Mouse (Mus musculus) neural tube, embryonic 13.5 days (tissue): Measurements from ENCODE around the gene Itgam. TPM values are rescaled to one million over a fixed set of nuclear protein-coding genes. Genes with fewer than 3 reads are reported as not detected.
"Not testable (repeated sequence)": the region's sequence is repeated elsewhere in the genome, so short reads cannot be mapped to it uniquely, and the experiment has no call there.

ENCODE experiments used
- ATAC-seq: fragments of 200-750 bp; cut with Nextera tagmentation; 2 replicates; pipeline ENCODE4 v1.8.0; 2017; ENCODE audit warnings: low read depth, mild to moderate bottlenecking, moderate TSS enrichment, moderate library complexity
- H3K27ac ChIP-seq: fragments of 300-500 bp; sonication (generic); replicated peaks from 2 replicates; pipeline ENCODE4 v1.5.1; 2015; ENCODE audit warnings: moderate library complexity, mild to moderate bottlenecking, inconsistent platforms
- H3K27me3 ChIP-seq: fragments of 300-500 bp; sonication (generic); 2 replicates; pipeline ENCODE4 v1.6.1; 2015; ENCODE audit warnings: mild to moderate bottlenecking, inconsistent platforms
- H3K36me3 ChIP-seq: fragments of 300-500 bp; sonication (generic); 2 replicates; pipeline ENCODE4 v1.6.1; 2015; ENCODE audit warnings: mild to moderate bottlenecking, inconsistent platforms
- H3K4me1 ChIP-seq: fragments of 300-500 bp; sonication (generic); replicated peaks from 2 replicates; pipeline ENCODE4 v1.6.1; 2015; ENCODE audit warnings: inconsistent platforms
- H3K4me2 ChIP-seq: fragments of 300-500 bp; sonication (generic); 2 replicates; pipeline ENCODE4 v1.6.1; 2015; ENCODE audit warnings: inconsistent platforms, mild to moderate bottlenecking, moderate library complexity
- H3K4me3 ChIP-seq: fragments of 300-500 bp; sonication (generic); 2 replicates; pipeline ENCODE4 v1.5.1; 2015; ENCODE audit warnings: mild to moderate bottlenecking, inconsistent platforms
- H3K9ac ChIP-seq: fragments of 300-500 bp; sonication (generic); 2 replicates; pipeline ENCODE4 v1.6.1; 2015; ENCODE audit warnings: moderate library complexity, mild to moderate bottlenecking, inconsistent platforms
- H3K9me3 ChIP-seq: fragments of 300-500 bp; sonication (generic); 2 replicates; pipeline ENCODE4 v1.6.1; 2016; ENCODE audit warnings: inconsistent platforms
- WGBS: fragments of 180-500 bp; shearing (Covaris S2); methylation state at CpG from one replicate; pipeline ENCODE4 v1.1.7; 2015; 5-methylcytosine and 5-hydroxymethylcytosine counted together
- polyA plus RNA-seq: library from polyadenylated mRNA; unstranded; fragments of >200 nt; fragmentation: Nextera tagmentation; extraction: Ambion mirVana; gene quantifications from 2 replicates; pipeline ENCODE4 v1.2.1, GENCODE M21; 2015

The Itgam gene
- 0.98 and 1.0 TPM in 2 replicates for polyA plus RNA-seq

GRCm38 (mm10) chr7:128062456-128062855, at the start of gene Itgam, which contains the start of gene Gm49368:
Gene Itgam (plus strand): TSS chr7:128062640.
Gene Gm49368 (plus strand): TSS chr7:128062683.
- no peaks in the 10 kb centered on the region for H3K27me3 ChIP-seq
- no peak within 1 kb of the TSS for H3K27ac ChIP-seq
- 89% methylated on average over 7 of the region's 7 CpGs for WGBS
- no peak within 1 kb of the TSS for H3K4me3 ChIP-seq
- H3K36me3 ChIP-seq: no peaks in the 10 kb centered on the region
- no peak within 1 kb of the TSS for H3K9ac ChIP-seq
- no peak for ATAC-seq
- H3K4me1 ChIP-seq: no peaks in the 10 kb centered on the region
- H3K9me3 ChIP-seq: no peaks in the 10 kb centered on the region
- no peak within 1 kb of the TSS for H3K4me2 ChIP-seq

DNA sequence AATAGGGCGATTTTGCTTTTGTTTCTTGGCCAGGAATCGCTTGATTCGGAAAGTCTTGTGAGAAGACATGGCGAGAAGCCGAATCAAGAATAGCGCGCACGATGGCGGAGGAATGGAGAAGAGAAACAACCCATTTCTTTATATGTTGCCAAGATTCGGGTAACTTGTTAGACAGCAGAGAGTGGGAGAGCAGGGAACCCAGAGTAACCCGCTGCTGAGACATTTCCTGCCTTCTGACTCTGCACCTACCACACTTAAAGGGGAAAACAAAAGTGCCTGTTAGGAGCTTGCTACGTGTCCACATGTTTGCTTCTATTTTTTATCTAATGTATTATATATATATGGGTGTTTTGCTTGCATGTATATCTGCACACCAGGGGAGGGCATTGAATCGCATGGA, 49.3 kb upstream of the Itgam start:
- Histone ChIP-seq H3K9me3 (no peaks in the 10 kb centered on the region), H3K36me3 (no peaks in the 10 kb centered on the region), H3K27me3 (no peaks in the 10 kb centered on the region), H3K4me3 (no peak overlapping the region), H3K4me2 (no peak overlapping the region), H3K4me1 (no peaks in the 10 kb centered on the region), H3K27ac (no peak overlapping the region), H3K9ac (no peak overlapping the region)
- 95% methylated on average over 13 of the region's 13 CpGs for WGBS
- no peak for ATAC-seq

DNA sequence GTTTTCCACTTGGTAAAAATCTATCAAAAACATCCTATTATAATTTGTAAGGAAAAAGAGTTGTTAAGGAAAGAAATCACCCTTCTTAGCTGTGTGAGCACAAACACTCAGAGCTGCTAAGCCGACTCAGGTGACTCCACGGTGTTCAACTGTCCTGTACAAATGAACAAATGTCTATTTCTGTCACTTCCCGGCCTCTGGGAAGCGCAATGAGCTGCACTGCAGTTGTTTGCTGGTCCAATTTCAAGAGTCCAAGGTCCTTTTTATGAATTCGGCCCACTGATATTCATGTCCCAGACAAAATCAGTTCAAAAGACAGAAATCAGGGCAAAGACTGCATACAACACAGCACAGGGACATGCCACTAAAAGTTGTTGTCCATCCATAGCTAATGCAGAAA, 46.3 kb upstream of the Itgam start:
- not testable (repeated sequence) for H3K4me1 ChIP-seq, H3K4me2 ChIP-seq, ATAC-seq, H3K36me3 ChIP-seq, H3K9me3 ChIP-seq, H3K9ac ChIP-seq, H3K27me3 ChIP-seq, H3K4me3 ChIP-seq, H3K27ac ChIP-seq
- 86% methylated on average over 5 of the region's 5 CpGs for WGBS

DNA sequence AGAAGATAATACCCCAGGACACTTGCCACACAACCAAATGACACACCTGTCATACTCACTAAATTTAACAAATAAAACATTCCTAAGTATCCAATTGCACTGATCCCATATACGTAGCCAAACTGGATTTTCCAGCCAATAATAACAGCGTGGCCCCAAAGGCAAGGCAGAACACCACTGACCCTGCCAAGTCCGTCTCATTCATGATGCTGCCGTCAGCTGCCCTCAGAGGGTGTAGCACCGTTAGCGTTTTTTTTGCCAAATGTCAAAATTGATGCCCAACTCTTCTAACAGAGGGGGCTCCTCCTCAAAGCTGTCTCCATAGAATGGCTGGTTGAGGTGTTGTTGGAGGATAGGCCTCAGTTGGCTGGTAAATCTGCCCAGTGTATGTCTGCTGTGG, 45.8 kb upstream of the Itgam start:
- Histone ChIP-seq H3K36me3 (no peaks in the 10 kb centered on the region), H3K9ac (no peak overlapping the region), H3K27me3 (no peaks in the 10 kb centered on the region), H3K27ac (no peak overlapping the region), H3K4me1 (no peaks in the 10 kb centered on the region), H3K4me2 (no peak overlapping the region), H3K9me3 (no peaks in the 10 kb centered on the region), H3K4me3 (no peak overlapping the region)
- no peak for ATAC-seq
- WGBS: 89% methylated on average over 6 of the region's 6 CpGs

- H3K4me3 ChIP-seq: no peak overlapping the region
- no peak for ATAC-seq
- no peaks in the 10 kb centered on the region for H3K9me3 ChIP-seq
- H3K27me3 ChIP-seq: no peaks in the 10 kb centered on the region
- no peak overlapping the region for H3K9ac ChIP-seq
- H3K36me3 ChIP-seq: no peaks in the 10 kb centered on the region
- H3K27ac ChIP-seq: no peak overlapping the region
- H3K4me1 ChIP-seq: no peaks in the 10 kb centered on the region
- WGBS: 91% methylated on average over 3 of the region's 3 CpGs
- no peak overlapping the region for H3K4me2 ChIP-seq
Measured at GRCm38 (mm10) chr7:128018275-128018674, 44.2 kb upstream of the Itgam start.

DNA sequence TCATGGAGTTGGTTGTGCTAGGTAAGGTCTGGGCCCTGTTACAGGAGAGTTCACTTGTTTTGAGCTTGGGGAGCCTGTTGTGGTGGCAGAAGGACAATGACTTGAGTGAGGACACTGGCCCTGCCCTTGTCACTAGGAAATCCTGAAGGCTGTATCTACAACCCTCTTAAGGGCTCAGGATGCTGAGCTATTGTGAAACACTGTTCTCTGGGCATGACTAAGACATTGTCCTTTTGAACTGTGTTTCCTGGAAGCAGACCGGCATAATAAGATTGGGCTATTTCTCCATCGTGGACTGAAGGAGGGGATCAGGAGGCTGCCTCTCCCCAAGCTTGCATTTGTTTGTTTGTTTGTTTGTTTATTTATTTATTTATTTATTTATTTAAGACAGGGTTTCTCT, 43.3 kb upstream of the Itgam start:
- Histone ChIP-seq H3K27ac (no peak overlapping the region), H3K27me3 (no peaks in the 10 kb centered on the region), H3K4me2 (no peak overlapping the region), H3K9ac (no peak overlapping the region), H3K4me1 (no peaks in the 10 kb centered on the region), H3K4me3 (no peak overlapping the region), H3K9me3 (no peaks in the 10 kb centered on the region), H3K36me3 (no peaks in the 10 kb centered on the region)
- ATAC-seq: no peak
- 90% methylated on average over 2 of the region's 2 CpGs for WGBS

DNA sequence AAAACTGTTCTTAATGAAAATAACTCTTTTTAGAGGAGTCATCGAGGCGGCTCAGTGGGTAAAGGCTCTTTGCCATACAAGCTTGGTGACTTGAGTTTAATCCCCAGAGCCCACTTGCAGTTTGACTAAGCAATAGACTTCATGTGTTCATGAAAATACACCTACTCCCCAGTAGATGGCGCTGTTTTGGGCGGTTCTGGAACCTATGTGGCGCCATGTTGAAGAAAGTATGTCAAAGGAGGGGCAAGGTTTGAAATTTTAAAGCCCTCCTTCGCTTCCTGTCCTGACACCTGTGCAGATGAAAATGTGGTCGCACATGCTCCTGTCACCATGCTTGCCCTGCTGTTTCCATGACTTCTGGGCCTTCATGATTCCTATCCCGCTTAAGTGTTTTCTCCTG, 39.5 kb upstream of the Itgam start:
- WGBS: 57% methylated on average over 8 of the region's 8 CpGs
- Histone ChIP-seq H3K4me1 (no peaks in the 10 kb centered on the region), H3K4me2 (no peak overlapping the region), H3K27me3 (no peaks in the 10 kb centered on the region), H3K9me3 (no peaks in the 10 kb centered on the region), H3K36me3 (no peaks in the 10 kb centered on the region), H3K4me3 (no peak overlapping the region), H3K27ac (no peak overlapping the region), H3K9ac (no peak overlapping the region)
- no peak for ATAC-seq

GRCm38 (mm10) chr7:128023565-128023964, 38.9 kb upstream of the Itgam start:
- WGBS: 93% methylated on average over 4 of the region's 4 CpGs
- H3K9me3 ChIP-seq: no peaks in the 10 kb centered on the region
- H3K4me2 ChIP-seq: no peak overlapping the region
- no peaks in the 10 kb centered on the region for H3K4me1 ChIP-seq
- H3K36me3 ChIP-seq: no peaks in the 10 kb centered on the region
- ATAC-seq: no peak
- no peak overlapping the region for H3K9ac ChIP-seq
- H3K4me3 ChIP-seq: no peak overlapping the region
- H3K27ac ChIP-seq: no peak overlapping the region
- no peaks in the 10 kb centered on the region for H3K27me3 ChIP-seq

DNA sequence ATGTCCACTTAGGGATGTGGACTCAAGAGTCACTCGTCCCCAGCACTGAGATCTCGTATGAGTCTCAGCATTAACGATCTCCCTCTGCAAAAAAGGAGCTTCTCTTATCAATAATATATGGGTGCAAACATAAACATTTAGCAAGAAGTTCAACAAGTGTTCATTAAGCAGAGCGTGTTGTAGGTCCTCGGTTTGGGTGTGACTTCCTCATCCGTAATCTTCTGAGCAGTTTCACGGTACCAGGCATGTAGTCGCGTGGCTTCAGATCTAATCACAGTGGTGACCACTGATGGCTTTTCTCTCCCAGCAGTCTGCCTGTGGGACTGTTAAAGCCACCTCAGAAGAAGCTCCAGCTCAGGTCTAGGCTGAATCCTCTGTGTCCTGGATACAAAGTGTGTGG, 38.1 kb upstream of the Itgam start:
- no peaks in the 10 kb centered on the region for H3K9me3 ChIP-seq
- no peaks in the 10 kb centered on the region for H3K4me1 ChIP-seq
- no peak for ATAC-seq
- H3K4me2 ChIP-seq: no peak overlapping the region
- no peaks in the 10 kb centered on the region for H3K36me3 ChIP-seq
- WGBS: 97% methylated on average over 9 of the region's 9 CpGs
- H3K9ac ChIP-seq: no peak overlapping the region
- no peaks in the 10 kb centered on the region for H3K27me3 ChIP-seq
- H3K27ac ChIP-seq: no peak overlapping the region
- no peak overlapping the region for H3K4me3 ChIP-seq

GRCm38 (mm10) chr7:128024932-128025331, 37.5 kb upstream of the Itgam start:
- Histone ChIP-seq H3K4me3 (no peak overlapping the region), H3K4me2 (no peak overlapping the region), H3K9ac (no peak overlapping the region), H3K36me3 (no peaks in the 10 kb centered on the region), H3K27me3 (no peaks in the 10 kb centered on the region), H3K4me1 (no peaks in the 10 kb centered on the region), H3K9me3 (no peaks in the 10 kb centered on the region), H3K27ac (no peak overlapping the region)
- ATAC-seq: no peak
- 84% methylated on average over 4 of the region's 4 CpGs for WGBS

GRCm38 (mm10) chr7:128025381-128025780, 37.1 kb upstream of the Itgam start:
- Histone ChIP-seq H3K9me3 (no peaks in the 10 kb centered on the region), H3K4me2 (no peak overlapping the region), H3K27me3 (no peaks in the 10 kb centered on the region), H3K4me3 (no peak overlapping the region), H3K27ac (no peak overlapping the region), H3K4me1 (no peaks in the 10 kb centered on the region), H3K9ac (no peak overlapping the region), H3K36me3 (no peaks in the 10 kb centered on the region)
- ATAC-seq: no peak
- 82% methylated on average over 4 of the region's 4 CpGs for WGBS

GRCm38 (mm10) chr7:128031403-128031976, 30.9 kb upstream of the Itgam start:
- 40% methylated on average over 9 of the region's 9 CpGs for WGBS
- Histone ChIP-seq H3K27me3 (no peaks in the 10 kb centered on the region), H3K9me3 (no peaks in the 10 kb centered on the region), H3K27ac (no peak overlapping the region), H3K4me3 (no peak overlapping the region), H3K9ac (no peak overlapping the region), H3K4me1 (no peaks in the 10 kb centered on the region), H3K36me3 (no peaks in the 10 kb centered on the region), H3K4me2 (no peak overlapping the region)
- peak; percentile 63; the same call in 1 of the 2 replicates for ATAC-seq

DNA sequence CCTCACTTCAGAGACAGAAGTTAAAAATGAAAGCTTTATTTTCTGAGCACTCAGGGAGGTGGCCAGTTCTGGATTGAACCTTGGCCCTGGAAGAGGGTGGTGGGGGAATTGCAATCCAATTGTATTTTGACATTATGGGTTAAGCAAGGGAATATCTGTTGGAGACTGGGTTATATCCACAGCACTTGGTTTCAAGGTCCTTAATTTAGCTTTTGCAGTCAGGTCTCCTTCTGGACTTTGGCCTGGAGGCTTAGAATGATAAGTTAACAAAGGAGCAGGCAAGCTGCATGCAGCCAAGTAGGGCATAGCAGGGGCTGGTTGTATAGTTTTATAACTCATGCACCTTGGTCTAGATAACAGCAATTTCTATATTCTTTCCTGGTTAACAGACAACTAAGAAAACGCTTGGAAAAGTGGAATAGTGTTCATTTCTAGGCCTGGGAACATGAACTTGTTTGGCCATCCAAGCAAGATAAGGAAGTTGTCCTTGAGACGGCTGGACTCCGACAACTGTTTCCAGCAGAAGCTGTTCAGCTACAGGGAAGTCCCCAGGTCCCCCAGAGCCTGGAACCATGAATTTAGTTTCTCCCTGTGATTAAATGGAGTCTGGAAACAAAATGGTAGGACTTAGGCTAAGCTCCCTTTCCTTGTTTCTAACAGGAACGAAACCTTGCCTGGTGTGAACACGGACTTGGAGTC, 30.0 kb upstream of the Itgam start:
- H3K9me3 ChIP-seq: no peaks in the 10 kb centered on the region
- ATAC-seq: no peak

More for the DNA sequence above, 30.0 kb upstream of the Itgam start:
- Histone ChIP-seq H3K4me2 (no peak overlapping the region), H3K36me3 (no peaks in the 10 kb centered on the region), H3K27me3 (no peaks in the 10 kb centered on the region), H3K9ac (no peak overlapping the region), H3K27ac (no peak overlapping the region), H3K4me3 (no peak overlapping the region), H3K4me1 (no peaks in the 10 kb centered on the region)
- 89% methylated on average over 5 of the region's 5 CpGs for WGBS
